Mouse (Mus musculus) spleen, adult 18-20 months (tissue): ENCODE results near the gene Plxna4.

Experiments
- DNase-seq, 2 experiments: peaks; one replicate each; pipeline ENCODE4 v3.0.0; 2022; ENCODE audit warnings: mixed read lengths in 2 of 2

Plxna4 gene

DNA sequence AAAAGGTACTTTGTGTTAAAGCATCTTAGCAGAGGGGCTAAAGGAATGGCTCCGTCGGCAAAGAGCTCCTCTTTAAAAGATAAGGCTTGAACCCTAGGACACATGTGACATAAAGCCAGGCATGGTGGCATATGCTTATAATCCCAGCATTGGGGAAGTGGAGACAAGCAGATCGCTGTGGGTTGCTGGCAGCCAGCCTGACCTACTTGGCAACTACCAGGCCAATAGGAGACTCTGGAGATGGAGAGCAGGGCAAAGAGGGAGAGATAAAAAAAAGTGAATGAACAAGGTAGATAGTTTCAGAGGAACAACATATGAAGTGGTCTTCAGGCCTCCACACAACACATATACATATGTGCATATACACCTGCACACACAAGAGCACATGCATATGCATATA, 189.7 kb downstream of the Plxna4 start:
- no peak for DNase-seq

DNA sequence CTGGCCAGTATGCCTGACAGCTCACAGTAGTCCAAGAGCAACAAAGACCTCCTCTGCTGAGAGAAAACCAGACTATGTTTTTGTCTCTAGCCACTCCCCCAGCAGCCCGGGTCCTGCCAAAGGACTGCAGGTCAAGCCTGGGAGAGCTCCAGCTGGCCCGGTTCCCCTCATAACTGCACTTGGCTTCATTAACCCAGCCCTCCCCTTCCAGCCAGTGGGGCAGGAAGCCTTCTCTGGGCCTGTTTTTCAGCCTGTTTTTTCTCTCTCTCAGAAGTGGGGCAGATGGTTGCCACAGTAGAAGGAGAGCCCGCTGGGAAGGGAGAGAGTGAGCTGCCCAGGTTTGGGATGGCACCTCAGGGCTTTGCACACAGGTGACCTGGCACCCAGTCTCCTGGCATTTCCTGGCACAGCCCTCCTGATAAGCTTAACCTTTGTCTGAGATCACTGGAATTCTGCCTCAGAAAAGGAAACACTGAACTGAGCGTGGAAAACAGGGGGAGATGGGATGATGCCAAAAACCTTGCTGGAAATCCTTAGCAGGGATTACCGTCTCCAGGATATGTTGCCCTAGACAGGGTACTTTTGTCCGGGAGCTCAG, 190.8 kb downstream of the Plxna4 start:
- peak; percentile 17 to 24 for DNase-seq

DNA sequence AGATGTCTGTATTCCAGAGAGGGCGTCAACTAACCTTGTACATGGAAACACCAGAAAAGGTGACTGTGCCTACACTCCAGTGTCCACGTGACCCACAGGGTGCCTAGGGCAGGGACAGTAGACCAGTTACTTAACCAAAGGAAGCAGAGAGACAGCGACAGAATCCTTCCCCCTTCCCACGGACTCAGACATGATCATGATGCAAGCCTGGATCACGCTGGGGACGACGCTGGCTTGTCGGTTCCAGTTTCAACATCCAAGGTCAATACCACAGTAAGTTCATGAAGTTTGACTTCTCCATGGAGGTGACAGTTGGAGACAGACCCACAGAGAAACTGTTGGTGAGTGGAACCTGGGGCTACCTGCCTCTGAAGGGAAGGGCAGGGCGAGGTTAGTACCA, 192.6 kb downstream of the Plxna4 start:
- DNase-seq = no peak

DNA sequence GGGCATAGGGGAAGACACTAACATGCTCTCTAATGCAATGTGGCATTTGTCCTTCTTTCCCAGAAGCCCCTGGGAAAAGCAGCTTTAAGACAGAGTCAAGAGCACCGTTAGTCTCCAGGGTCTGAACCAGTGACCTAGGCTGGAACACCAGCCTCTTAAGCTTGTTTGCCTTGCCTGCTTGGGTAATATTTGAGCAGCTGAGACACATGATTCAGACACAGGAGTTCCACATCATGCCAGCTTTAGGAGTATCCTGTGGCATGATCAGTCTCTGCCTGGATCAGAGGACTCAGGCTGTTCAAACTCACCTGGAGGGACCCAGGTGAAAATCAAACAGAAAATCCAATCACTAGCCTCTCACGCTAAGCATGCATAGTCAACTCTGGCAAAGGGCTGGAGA, 195.7 kb downstream of the Plxna4 start:
- no peak for DNase-seq

DNA sequence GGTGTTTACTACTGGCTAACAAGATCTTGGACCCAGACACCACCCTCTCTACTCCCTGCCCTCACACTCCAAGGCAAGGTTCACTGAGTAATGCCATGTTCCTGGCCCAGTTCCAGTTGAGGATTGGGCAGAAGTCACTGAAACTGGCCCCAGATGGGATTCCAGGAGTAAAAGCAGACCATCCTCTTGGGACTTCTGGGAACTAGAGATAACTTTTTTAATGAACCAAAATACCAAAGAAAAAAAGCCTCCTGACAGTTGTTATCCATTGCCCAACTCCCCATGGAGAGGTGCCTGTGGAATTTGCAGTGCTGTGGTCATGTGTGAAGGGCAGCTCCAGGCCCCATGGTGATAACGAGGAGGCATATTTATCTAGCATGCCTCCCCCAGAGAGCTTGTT, 199.7 kb downstream of the Plxna4 start:
- DNase-seq = no peak

DNA sequence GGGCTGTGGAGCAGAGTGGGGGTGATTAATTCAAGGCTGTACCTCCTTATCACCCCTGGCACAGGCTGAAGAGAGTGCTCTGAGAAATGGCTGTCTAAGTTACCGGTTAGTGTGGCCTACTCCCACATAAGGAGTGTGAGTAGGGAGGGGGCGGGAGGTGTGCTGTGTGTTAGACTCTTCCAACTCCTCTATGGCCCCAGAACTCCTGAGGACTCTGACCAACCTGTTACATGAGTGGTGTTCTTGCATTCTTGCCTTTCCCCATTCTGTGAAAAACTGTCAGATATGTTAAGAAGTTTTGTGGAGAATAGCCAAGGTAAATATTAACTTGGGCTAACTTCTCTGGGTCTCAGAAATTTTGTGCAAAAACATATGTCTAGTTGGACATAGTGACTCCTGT, 201.1 kb downstream of the Plxna4 start:
- DNase-seq = no peak

DNA sequence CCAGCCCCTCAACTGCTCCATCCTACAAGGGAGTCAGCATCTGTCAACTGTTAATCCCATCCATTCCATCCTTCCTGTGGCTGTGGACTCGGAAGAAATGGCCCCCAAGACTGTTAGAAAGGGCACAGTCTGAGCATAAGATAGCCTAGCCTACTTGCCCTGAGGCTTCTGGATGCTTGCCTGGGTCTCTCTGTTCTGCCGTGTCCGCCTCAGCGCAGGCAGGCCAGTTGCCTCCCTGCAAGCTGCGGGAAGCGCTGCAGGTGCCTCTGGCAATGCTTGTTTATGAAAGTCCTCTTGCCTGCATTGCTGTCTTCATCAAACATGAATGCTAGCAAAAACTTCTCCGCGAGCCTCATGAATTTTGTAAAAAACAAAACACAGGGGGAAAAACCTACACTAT, 203.1 kb downstream of the Plxna4 start:
- no peak for DNase-seq

DNA sequence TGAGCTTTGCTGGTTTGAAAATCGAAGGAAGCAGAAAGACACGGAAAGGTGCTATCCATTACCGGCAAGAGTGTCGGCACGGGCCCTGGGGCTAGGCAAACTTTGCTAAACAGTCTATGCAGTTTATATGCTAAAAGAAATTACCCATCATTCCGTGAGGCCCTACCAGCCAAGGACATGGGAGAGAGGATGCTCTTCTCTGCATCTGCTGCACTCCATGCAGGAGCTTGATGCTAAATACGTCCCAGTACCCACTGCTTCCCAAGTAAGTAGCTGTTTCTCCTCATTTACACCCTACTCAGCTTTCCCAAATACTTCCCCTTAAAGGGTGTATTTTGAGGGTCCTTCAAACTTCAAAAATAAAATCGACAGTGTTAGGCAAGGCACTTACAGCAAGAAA, 203.6 kb downstream of the Plxna4 start:
- DNase-seq = no peak

DNA sequence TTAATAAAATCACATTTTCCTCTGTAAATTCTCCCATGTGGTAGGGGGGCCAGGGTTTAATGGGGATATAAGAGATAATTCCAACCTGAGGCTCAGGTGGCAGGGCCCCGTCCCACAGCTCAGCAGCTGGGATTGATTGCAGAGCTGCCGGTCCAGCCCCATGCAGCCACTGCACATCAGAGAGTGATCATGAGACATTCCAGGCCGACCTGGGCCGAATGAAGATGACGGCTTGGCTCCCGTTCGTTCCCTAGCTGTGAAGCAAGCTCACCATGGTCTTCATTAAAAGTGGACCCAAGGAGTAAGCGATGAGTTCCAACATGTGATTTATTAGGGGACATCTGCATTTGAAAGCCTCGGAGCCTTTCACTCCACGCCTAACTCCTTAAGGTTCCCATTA, 206.5 kb downstream of the Plxna4 start:
- DNase-seq = no peak

DNA sequence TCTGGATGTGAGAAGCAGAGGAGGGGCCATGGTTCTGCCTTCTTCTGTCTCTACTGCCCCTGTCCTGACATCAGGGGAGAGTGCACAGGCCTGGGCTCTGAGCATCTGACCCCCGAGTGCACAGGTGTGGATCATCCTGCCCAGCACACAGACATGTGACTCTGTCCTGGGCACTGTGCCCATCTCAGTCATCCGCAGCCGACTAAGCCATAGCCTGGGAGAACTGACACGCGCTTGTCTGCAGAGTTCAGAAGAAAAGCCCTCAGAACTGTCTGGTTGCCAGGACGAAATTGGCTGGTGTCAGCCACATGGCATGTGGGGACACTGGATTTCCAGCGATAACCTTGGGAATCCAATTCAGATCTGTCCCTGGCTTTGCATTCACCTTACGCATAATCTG, 210.8 kb downstream of the Plxna4 start:
- DNase-seq = no peak

DNA sequence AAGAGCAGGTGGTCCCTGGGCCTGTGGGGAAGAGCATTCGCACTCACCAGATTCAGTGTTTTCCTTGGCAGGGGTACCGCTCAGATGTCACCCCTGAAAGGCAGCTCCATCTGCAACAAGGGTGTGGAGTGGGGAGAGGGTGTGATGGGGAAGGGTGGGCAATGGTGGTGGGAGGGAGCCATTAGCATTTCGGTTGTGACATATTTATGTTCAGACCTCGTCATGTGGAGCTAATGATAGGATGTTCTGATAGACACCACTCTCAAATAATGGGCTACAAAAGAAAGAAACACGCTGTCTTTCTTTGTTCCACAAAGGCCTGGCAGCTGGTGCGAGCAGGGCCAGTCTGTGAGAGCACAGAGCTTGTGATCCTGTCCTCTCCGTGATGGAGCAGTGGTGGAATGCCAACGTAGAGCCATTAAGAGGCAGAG, 214.0 kb downstream of the Plxna4 start:
- DNase-seq = no peak

DNA sequence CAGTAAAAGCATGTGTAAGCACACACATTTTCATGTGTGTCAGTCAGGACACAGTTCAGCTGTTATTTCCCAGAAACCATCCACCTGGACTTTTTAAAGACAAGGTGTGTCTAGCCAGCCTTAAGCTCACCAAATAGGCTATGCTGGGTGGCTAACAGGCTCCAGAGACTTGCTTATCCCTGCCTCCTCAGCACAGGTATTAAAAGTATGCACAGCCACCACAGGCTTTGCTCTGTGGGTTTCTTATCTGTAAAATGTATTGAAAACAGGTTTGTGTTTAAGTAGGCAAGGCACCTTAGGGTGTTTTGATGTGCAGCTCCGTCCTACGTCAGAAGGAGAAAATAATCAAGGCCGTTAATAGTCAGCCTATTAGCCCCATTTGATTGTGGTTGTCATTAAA, 218.9 kb downstream of the Plxna4 start:
- no peak for DNase-seq

DNA sequence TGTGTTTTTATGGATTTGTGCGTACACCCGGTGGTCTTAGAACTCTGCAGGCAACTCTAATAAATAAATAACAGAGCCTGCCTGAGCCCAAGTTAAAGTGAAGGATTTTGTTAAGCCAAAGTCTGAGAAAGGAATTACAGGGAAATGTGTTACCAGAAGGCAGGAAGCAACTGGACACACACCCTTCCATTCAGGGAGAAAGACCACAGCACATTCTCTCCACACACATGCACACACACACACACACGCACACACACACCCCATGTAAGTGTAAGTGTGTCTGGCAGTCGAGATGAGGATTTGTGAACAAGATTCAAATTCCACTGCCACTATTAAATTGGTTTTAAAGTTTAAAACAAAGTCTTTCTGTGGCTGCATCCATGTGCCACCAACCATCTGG, 219.6 kb downstream of the Plxna4 start:
- DNase-seq = no peak

DNA sequence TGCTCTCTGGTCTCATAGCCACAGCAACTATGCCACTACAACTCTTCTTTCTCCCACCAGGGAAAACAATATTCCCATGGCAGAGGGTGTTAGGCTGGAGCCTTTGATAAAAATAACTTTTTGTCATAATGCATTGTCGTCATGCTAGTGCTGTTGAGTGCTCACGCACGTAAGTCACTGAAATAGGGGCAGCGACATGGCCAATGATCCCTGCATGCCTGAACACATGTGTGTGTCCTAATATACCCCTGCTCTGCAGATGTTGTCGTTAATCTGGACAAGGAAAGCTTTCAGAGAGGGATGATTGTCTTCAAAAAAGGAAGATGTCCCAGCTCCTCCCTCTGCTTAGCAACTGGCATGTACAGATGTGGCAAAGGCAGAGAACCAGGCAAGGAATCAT, 223.1 kb downstream of the Plxna4 start:
- no peak for DNase-seq

DNA sequence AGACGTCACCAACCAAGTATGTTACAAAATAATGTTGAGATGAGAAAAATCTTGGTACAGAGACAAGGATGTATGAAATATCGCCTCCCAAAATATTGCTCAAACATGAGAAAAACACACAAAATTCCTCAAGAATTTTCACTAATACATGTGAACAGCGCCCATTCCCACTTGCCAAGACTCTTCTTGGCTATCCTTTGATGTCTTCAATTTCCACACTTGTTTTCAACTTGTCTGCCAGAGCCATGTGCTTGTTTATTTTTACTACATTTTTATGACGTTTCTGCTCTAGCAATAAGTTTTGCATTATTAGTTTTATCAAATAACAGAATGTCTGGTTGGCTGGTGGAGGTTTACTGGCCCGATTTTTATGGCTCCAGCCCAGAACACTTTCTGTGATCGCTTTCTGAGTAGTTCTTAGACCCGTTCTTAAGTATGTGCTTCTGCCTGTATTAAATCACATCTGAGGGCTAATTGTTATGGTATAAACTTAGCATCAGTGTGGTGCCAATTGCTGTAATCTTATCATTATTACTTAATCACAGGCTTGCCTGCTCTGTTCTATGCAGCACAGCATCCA, 224.4 kb downstream of the Plxna4 start:
- DNase-seq = no peak

DNA sequence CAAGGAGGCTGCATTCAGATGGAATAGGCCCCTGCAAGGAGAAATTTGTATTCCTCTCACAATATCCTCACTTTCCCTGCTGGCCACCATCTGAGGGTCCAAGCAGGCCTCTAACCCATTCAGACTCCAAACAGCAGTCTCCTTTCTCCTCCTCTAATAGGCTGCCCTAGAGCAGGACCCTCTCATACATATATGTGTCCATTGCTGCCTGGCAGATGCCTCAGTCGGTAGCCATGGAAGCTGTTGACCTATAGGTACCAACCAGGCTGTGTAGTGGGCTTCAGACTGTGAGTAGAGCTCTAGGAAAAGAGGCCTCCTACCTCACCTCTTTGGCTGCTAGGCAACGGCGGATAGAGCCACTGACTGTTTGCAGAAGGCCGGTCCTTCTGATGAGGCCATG, 225.6 kb downstream of the Plxna4 start:
- DNase-seq = no peak

DNA sequence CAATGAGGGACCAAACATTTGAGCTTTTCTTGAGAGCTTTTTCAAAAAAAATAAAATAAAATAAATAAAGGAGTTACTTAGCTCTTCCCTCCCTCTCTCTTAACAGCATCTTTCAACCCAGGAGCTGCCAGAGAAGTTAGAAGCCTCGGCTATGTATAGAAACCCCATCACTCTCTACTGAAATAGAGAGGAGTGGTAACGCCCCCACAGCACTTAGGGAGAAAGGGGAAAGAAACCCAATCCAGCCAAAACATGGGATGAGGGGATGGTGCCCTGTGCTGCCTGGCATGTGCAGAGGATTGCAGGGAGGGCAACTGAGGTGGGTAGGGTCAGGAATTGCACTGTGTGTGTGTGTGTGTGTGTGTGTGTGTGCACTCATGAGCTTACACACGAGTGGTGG, 228.3 kb downstream of the Plxna4 start:
- no peak for DNase-seq

DNA sequence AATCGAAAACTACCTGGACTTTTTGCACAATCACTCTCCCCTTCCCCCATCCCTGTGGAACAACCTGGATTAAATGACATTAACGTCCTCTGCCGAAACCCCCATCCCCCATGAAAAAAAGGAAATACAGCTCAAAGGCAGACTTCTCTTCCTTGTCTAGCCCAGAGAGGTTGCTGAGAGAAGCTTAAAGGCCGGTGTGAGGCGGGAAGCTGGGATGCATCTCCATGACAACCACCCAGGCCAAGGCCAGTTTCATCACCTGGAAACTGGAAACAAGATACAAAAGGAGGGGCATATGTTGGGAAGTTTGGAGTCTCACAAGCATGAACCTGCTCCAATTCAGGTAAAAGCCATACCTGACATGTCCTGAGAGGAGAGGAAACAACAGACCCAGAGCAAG, 230.5 kb downstream of the Plxna4 start:
- no peak for DNase-seq

DNA sequence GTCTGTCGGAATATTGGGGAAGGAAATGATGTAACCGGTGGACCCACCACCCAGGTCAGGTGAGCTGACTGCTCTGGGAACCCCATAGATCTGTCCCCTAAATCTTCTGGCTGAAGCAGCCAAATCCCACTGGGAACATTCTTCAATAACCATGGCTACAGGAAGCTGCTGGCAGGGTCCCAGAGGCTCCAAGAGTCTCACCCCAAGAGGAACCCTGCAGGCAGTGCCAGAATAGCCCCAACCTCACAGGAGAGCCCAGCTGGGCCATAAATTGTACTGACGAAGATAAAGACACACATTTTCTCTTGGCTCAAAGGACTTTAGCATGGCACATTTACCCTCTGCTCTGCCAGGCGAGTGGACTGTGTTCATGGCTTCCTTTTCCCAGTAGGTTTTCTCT, 232.4 kb downstream of the Plxna4 start:
- no peak for DNase-seq

DNA sequence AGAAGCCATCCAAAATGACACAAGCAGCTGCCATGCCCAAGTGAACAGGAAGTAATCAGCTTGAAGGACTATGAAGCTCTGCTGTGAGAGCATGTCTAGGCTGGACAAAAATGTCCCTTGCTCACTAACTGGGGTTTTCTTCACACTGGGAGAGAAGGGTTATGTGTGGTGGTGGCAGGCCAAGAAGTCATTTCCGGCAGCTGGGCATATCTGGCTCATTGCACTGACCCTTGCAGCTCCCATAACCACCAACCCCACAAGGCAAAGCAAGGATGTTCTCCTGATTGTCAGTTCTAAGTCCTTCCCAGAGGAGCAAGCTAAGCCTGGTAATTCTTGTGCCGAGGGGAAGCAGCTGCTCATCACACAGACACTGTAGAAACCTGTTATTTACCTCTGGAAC, 239.0 kb downstream of the Plxna4 start:
- DNase-seq = no peak

DNA sequence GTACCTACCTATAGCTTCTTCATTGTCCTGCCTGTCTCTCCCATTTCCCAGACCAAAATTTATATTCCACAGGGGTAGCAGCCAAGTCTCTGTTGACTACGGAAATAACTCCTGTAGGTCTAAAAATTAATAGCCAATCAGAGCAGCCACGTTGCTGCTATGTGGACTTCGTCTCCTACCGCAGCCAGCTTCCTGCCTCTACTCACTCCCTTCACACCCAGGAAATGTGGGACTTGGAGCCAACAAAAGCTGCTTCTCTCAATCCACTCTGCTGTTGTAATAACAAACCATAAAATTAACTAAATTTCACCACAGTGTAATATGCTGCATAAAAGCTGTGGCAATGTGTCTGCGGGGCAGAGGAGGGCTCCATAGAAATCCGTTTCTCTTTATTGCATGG, 239.9 kb downstream of the Plxna4 start:
- DNase-seq = no peak

DNA sequence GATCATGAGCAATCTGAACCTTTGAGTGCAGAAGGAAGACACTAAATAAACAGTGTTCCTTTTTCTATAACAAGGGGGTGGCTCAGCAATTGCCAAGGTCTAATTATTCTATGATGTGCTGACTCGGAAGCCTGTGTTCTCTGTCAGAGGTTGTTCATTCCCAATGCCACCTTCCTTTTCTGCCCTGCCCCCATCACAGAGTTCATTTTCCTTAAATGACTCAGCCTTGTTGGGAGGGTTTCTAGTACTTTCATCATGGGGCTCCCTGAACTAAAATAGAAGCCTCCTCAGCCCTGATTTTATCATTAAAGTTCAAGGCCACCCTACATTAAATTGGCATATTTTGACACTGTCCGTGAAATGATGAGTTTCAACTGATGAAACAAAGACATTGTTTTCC, 242.0 kb downstream of the Plxna4 start:
- DNase-seq = no peak

DNA sequence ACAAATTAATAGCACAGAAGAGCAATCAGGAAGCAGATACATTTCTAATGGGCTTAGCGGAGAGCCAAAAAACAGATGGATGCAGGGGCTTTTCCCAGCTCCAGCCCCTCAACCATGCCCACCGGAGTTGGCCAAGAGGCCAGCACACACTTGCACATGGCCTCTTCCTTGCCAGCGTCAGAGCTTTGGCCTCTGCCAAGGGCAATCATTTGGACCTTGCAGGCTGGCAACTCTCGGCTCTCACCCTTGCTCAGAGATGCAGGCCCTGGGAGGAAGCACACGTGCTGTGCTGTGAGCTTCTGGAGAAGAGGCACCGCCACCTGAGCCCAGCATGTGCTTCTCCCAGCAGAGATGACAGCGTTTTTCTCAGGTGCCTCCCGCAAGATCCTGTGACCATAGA, 245.3 kb downstream of the Plxna4 start:
- DNase-seq = no peak

DNA sequence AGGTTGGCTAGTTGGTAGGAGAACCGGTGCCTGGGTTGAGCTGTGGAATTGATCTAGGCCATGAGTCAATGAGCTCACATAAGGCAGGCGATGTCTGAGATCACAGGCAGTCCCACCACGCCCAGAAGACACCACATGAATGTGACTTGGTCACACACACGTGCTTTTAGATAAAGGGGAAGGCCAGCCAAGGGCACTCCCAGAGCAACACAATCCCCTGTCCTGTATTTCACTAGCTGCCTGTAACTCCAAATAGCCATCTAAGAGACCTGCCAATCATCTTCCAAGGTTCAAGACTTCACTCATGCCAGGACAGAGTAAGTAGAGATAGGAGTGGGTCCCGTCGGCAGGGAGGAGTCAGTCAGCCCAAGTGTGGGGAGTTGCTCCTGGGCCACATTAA, 245.7 kb downstream of the Plxna4 start:
- DNase-seq = no peak

DNA sequence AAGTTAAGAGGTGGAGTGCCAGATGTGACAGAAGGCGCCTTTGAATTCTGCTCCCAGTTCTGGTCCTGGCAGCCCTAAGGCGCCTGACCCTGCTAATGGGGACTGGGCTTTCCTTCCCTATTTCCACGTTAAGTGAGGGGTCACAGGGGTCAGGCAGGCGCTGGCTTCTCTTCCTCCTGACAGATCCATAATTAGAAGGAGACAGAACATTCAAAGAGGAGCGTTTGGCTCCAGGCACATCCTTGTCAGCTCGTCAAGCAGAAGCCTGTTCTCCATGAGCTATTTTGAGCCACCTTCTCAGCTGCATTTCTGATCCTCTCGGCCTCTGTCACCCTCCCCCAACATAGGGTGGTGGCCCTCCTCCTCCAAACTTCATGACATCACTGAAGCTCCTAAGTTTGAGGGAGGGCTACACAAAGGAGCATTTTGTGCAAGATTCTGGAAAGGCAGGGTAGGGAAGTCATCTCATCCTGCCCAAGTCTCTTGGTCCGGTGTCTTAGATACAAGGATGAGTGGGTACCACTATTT, 249.5 kb downstream of the Plxna4 start:
- no peak for DNase-seq
